Mouse (Mus musculus) B cell, adult 2 months (primary cell): ENCODE measurements around the gene Nid2.

Experiments used
- DNase-seq, 2 experiments: peaks; one replicate each; pipeline ENCODE4 v3.0.0; 2022

Nid2 gene

DNA sequence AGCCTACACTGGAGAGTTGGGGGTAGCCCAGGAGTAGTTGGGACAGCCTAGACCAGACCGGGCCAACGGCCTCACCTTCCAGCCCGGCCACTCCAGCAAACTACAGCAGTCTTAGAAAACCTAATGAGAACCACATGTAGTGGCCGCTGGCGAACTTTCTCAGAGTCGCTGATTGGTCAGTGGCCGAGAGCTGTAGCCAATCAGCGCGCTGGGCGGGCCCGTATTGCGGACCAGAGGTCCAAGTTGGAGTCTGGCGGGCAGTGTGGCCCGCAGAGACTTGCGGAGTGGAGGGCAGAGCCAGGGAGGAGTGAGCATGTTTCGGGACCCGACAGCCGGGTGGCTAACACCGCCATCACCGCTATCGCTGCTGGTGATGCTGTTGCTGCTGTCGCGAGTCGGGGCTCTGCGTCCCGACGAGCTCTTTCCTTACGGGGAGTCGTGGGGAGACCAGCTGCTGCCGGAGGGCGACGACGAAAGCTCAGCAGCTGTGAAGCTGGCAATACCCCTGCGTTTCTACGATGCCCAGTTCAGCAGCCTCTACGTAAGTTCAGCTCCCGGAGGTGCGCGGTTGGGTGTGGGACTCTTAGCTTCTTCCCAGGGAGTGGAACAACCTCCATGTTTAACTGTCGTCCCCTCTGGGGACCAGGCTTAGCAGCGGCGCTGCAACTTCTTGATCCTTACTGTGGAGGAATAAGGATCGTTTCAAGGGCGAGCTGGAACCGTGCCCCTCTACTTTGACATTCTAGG lies at the start of gene Nid2:
Nid2 (plus strand) TSS at position 241 of the 747 bp plus-strand sequence.
- peak; percentile 42 to 54 for DNase-seq

DNA sequence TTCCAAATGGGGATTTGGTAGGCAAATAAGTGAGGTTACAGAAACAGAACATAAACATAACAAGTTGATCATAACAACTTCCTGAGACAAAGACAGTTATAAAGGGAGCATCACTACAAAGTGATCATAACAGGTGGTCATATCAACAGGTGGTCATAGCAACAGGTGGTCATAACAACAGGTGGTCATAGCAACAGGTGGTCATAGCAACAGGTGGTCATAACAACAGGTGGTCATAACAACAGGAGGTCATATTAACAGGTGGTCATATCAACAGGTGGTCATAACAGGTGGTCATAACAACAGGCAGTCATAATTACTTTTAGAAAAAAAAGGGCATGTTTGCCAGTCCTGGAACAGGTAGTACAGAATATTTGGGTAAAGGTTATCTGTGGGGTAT lies 49.5 kb upstream of the Nid2 start:
- DNase-seq, result no peak

DNA sequence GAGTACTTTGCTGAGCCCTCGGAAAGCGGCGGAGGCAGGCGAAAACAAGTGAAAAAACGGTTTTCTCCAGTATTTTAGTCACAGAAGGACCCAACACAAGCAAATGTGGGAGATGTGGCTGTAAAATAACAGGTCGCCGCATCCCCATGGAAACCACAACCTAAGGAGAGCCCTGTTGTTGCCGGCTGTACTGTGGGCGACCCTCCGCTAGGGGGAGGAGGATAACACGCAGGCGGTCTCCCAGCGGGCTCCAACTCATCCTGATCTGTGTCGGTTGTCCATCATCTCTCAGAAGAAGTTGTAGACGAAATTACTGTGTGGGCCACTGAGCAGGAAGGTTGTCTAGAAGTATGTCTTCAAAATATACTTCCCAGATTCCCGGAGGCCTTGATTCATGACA lies 45.4 kb upstream of the Nid2 start:
- peak; percentile 78 to 80 for DNase-seq

DNA sequence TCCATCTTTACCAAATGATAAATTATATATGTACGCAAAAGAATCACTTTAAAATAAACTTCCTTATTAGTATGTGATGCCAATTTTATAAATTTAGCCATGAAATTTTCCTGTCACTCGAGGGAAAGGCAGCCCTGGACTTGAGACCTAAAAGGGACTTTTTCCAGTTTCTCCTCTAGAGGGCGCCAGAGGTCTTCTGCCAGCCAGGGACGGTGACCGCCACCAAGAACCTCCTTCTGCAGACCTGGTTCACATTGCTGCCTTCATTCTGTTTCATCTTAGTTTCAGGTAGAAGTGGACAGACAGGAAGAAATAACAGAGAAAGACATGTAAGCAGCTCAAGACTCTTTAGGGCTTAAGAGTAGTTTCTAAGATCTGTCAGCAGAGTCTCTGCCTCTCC lies 44.6 kb upstream of the Nid2 start:
- peak; percentile 76 to 77 for DNase-seq

DNA sequence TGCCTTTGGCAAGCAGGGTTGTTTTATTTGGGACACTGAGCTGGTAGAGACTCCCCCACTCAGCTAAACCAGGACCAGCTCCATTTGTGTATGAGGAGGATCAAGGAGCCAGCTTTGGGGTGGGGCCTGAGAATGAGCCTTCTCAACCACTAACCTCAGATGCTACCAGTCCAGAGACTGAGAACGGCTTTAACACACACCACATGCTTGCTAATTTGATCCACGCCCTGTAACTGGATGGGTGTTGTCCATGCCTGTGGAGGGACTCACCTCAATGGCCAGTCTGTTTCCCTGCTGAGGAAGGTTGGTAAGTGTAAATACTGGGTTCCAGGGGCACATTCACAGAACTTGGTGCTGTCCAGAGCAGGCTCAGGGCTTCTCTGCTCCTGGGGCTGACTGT lies 44.1 kb upstream of the Nid2 start:
- DNase-seq, result no peak

DNA sequence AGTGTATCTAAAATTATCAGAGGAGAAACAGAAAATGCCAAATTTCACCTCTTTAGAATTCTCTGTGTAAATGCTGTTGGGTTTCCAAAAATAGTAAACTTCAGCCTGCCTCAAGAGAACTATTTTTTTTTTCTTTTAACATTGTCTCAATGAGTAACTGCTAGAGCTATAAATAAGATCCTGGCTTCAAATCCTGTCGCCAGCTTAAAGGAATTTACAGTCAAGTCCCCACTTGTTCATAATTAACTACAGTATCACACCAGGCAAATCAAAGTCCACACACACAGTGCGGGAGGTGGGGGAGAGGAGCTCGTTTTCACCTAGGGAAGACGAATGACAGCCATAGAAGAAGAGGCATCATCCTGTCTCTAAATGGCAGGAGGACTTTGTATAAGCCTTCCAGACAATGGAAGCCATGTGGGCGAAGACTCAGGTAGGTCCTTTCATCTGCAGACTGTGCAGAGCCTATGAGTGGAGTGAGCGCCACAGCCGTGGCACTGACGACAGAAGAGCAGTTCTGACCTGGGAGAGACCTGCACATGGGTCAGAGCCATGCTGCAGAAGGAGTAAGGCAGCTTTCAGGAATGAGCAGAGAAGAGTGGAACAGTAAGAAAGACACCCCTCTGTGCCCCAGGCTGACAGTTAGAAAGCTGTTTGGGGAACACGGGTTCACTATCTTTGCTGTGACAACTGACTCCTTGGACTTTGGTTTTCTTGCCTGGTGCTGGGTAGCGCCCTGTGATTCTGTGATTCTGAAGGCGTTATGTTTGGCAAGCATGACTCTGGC lies 43.2 kb upstream of the Nid2 start:
- DNase-seq, result no peak

DNA sequence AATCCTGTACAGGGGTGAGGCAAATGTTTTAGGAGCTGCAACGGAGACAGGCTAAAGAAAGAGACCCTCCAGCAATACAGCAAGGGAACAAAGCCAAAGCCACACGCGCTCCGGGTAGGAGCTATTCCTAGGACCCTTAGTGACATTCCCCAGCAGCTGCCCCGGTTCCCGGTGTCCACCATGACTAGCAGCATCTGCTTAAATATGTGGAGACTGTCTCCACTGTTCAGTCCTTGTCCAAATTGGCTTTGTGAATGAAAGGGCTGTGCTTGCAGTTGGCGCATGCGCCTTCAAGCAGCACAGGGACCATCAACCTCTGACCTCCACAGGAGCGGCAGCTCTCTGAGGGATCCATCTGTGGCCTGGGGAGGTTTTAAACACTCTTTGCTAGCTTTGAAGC lies 41.9 kb upstream of the Nid2 start:
- no peak for DNase-seq

DNA sequence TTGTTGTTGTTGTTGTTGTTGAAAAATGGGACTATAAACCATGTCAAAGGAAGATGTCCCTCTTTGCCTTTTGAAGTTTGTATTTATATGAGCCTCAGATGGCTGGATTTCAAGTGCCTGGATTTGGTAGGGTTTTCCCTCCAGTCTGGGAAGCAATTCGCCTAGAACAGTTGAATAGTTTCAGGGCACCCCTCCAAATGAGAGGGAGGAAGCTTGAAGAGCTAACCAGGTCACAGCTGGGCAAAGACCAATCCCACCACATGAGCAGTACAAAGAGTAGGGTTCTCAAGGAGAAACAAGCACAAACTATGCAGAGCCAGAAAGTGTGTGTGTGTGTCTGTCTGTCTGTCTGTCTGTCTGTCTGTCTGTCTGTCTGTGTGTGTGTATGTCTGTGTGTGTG lies 39.3 kb upstream of the Nid2 start:
- DNase-seq, result no peak

DNA sequence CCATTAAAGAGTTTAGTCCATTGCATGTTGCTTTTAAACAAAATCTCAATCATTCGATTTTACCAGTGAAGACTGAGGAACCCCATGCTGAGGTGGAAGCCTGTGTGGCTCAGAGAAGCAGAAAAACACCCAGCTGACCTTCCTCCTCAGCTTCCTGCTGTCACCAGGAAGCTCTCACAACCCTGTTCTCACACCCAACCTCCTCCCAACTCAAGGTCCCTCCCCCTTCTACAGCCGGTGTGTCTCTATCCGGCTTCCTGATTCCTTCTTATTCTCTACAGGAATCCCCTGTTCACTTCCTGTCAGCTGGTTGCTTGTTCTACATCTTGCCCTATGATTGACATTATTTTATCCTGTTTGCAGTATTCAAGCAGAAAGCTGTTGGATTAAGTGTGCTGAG lies 38.0 kb upstream of the Nid2 start:
- peak; percentile 29 to 41 for DNase-seq

DNA sequence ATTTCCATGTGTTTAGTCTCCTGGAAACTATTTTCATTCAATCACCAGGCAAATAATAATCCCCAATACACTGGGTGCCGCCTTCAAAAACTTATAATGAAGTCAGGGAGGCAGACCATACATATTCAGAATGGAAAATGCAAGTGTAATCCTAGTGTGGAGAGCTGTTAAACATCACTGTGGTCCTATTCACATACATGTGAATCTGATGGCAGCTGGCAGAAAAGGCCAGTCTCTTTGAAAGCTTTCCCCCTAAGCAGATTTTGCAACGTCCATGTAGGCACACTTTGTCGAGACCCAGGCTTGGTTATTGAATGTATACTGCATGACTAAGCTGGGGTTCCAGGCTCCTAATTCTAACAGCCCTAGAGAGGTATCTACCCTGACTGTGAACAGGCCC lies 32.0 kb upstream of the Nid2 start:
- DNase-seq, result no peak

DNA sequence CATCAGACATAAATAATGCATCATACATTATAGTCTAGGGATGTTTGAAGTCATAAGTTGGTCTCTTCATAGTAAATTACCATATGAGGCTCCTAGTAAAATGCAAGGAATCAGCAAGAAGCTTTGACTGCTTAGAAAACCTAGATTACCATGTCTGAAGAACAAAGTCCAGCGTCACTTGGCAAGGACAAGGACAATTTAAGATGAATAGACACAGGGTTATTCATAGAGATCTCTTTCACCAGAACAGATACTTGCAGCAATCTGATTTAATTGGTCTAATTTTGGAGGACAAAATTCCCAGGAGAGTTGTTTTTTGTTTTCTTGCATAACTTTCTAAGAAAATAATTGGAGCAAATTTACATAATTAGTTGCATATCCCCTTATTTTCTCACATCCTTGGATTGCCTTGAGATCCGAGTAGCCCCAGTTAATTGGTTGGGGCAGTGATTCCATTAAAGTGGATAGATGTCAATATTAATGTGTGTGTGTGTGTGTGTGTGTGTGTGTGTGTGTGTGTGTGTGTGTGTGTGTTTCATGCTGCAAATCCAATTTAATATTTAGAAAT lies 30.9 kb upstream of the Nid2 start:
- no peak for DNase-seq

DNA sequence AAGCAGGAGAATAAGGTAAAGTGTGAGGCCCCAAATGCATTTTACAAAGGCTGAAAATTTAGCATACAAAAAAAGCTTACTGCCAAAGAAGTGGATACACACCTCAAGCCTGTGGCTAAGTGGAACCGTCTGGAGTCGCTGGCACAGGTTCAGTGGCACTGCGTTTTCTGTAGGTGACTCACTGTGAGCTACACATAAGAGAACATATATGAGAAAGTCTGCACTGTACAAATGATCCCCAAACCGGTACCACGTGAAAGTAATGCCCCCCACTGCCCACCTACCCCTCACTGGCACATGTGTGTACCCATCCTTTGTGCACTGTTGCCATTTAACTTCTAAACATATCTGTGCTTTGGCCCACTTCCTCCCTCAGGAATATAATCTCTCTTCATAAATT lies 22.8 kb upstream of the Nid2 start:
- DNase-seq, result no peak

DNA sequence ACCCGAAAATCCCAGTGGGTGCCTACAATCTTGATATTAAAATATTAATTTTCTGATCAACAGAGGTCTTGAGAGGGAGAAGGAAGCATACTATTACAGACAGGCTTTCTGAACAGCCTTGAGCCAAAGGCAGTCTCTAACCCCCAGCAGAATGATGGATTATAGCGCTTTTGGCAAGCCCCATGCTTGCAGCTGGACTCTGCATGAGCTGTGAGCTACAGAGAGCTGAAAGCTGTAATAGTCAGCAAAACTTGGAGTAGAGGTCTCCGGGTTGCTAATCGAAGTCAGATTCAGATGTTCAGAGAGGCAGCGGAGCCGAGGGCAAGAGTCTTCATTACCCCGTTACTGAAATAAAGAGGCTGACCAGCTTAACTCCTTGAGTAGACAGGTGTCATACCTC lies 22.3 kb upstream of the Nid2 start:
- no peak for DNase-seq

DNA sequence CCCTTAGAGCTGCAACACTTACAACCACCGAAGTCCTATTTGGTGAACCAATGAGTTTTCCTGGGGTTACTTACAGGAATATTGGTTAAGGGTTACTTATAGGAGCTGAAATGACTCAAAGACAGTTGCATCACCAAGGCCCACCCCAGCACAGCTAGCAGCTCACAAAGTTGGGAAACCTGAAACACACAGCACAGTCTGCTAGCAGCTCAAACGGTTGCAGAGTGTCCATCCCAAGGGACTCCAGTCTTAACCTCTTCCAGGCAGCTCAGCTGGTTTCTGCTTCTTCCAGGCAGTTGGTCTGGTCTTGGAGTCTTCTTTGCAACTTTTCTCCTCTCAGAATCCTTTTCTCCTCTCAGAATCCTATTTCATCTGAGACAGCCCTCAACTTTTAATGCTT lies 19.0 kb upstream of the Nid2 start:
- DNase-seq, result no peak

DNA sequence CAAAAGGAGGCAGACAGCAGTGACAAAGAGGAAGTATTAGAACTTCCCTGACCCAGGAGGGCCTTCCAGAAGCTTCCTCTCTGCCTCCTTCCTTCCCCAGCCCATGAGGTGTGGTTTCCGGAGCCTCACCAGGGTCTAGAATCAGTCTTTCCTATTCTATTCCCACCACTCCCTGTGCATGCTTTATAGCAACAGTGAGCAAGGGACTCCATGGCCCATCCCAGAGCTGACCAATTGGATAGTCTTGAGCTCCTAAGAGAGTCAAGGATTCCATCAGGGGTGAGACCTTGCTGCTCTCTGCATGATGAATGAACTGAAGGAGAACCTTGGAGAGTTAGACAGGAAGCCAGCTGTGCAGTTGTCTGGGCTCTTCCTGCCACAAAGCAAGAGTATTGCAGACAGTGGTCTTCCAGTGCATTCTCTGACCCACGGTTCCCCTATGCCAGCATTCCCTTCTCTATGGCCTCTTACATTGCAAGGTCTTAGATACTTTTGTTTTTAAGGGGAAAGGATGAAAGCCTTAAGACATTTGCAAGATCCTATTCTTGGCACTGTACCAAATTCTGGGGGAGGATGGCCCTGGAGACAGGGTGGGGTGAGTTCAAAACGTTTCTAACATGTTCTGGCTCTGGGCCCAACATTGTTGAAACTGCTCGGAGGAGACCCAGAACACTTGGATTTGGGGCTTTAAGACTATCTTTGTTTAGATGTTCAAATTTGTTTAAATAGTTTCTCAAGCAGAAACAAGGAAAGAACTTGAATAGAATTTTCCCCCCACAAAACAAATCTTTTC lies 17.4 kb upstream of the Nid2 start:
- no peak for DNase-seq

DNA sequence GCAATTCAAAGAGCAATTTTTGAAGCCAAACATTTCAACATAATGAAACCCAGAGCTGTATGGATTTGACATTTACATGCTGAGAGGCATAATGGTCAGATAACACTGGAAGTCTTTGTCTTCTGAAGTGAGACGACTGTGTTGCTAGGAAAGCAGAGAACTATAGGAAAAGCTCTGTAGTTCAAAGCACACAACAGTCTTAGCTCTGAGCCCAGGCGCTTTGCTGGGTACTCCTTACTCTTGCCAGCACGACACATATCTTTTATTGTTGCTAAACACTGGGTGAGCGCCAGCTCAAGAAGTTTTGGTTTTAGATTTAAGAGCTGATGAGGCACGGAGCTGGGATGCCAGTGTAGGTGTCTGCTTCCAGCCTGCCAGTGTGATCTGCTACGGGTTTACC lies 15.8 kb upstream of the Nid2 start:
- no peak for DNase-seq

DNA sequence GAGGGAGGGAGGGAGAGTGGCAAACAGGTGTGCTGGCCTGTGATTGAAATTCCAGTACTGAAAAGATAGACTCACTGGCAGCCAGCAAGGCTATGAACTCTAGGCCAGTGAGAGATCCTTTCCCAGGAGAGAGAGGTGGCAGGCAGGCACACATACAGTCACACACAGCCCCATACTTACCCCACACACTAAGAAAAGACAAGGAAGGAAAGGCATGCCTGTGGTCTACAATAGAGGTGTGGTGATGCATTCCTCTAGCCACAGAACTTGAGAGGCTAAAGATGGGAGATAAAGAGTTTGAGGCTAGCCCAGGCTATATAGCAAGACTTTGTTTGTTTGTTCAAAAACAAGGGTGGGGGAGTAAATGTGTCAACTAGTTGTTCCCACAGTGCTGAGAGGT lies 13.5 kb upstream of the Nid2 start:
- no peak for DNase-seq

DNA sequence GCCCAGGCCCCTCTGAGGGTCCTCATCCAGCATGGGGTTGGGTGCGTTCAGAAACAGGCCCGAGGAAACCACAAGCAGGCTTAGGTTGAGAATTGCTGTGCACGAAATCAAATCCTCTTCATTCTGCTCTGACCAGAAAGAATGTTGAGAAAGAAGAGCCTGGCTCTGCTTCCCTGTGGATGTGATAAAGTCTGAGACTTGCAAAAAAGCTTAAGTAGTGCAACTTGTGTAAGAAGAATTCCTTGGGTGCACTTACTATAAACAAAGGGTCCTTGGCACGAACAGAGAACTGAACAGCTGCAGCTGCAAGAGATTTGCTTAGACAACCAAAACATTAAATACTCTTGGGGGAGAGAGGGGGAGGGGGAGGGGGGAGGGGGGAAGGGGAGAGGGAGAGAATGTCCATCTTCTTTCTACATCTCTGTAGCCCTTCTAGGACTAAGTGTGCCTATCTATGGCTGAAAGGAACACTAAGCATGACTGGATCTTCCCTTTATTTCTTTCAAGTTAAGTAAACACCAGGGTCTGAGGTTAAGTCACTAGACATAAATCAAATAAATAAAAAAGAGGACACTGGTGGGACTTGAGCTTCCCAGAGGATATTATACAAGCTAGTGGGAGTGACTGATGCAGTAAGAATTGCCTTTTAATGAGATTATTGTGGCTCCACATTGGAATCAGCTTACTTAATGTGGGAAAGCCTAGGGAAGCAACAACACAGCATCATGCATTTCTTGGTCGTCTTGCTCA lies 12.8 kb upstream of the Nid2 start:
- no peak for DNase-seq

DNA sequence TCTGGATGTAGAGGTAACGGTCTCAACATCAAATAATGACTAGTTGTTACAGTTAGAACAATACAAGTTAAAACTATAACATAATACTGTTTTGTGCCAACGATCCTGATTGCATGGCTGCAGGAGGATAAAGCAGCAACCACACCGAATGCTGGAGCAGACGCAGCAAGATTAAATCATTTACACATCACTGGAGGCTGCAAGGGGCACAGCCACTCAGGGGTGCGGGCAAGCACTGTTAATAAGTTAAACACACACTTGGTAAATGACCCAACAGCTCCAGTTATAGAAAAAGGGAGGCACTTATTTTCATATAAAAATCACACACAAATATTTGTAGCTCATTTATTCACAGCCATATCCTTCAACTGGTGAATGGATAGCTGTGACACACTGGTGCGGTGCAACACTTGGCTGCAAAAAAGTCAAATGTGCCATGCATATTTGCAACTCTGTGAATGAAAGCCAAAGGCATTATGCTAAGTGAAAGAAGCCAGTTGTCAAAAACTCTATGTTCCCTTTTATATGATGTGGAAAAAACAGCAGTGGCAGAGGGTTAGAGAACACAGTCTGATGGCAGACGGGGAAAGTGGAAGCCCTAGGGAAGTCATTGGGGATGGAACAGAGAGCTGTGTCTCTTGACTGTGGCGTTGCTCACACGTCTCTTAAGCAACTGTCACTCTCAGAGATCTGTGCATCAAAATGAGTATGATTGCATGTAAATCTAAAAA lies 11.5 kb upstream of the Nid2 start:
- no peak for DNase-seq

DNA sequence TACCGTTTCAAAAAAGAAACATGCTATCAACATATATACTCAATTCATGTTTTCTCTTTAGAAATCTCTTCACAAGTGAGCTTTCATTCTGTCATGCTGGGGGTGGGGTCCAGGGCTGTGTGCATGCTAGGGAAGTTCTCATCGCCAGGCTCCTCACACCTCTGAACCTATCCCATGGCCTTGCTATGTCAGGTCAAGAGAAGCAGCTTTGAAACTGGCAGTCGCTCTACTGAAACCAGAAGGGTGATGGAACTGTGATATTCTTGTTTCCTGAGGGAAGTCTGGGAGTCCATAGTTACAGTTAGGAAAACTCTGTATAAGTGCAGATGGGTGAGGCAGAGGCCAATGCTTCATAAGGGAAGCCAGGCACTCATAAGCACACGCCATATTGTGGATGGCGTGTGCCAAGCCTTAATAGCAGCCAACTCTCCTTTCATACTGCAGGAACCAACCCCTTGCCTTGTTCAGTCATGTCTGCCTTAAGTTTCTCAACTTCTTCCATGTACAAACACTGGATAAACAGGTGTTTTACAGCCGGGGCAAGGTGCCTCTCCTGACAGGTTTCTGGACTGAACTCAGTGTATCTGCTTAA lies 10.8 kb upstream of the Nid2 start:
- no peak for DNase-seq

DNA sequence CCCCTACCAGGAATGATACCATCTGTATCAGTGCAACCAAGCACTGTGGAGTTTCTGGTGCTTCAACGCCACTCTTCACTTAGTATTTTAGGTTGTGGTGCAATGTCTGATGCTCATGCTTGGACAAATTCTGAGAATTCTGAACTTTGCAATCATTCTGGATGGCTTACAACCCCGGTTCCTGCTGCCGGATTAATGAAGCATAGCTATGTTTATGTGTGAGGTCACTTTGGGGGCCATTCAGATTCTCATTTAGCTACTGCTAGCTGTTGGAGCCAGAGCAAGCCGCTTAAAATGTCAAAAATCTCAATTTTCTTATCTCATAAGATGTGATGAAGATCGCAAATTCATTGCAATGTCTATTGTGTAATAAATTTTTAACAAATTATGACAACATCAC lies 6.2 kb upstream of the Nid2 start:
- DNase-seq, result no peak

DNA sequence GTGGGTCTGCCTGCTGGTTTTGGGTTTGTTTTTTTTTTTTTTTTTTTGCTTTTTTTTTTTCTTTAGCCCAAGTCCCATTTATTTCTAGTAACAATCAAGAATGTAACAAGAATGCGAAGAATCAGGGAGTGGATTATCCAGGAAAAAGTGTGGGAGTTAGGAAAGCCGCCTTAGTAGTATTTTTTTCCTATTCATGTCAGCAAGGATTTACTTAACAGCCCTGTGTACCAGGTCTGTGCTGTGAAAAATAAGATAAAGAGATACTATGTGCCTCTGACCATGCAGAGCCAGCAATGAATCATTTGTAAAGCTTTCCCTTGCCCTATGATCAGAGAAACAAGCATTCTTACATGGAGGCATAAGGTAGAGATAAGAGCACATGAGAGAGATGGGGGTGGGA lies 4.8 kb upstream of the Nid2 start:
- no peak for DNase-seq
